Mouse (Mus musculus): ENCODE results near the gene Zfp654. TPM values are rescaled to one million over a fixed set of nuclear protein-coding genes. Genes with fewer than 3 reads are reported as not detected.
"Not testable (repeated sequence)": the region's sequence is repeated elsewhere in the genome, so short reads cannot be mapped to it uniquely, and the experiment has no call there.

Zfp654 gene
- polyA plus RNA-seq, 1 experiment, result 1.1 TPM

DNA sequence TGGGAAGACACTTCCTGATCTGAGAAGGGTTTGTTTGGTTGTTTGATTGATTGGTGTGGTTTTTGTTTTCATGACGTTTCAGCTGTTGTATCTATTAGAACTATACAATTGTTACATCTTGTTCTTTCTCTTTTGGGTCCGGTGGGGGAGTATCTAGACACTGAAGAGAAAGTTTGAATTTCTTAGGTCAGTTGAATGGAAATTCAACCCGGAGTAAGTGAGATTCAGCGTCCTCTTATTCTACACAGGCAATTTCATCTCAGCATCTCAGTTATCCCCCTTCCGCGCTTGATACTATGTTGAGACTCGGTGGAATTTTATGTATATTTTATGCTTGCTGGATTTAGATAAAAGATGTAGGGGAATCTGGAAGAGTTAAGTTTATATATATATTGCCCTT, 21.4 kb upstream of the Zfp654 start:
- Histone ChIP-seq H3K79me3 (ENCODE audit: low read depth) (no peaks in the 10 kb centered on the region), H3K4me3 (ENCODE audit: insufficient read depth, poor library complexity, severe bottlenecking) (peak overlapping the region; percentile 52), H3K27me3 (ENCODE audit: control insufficient read depth, insufficient read depth, insufficient read length) (no peaks in the 10 kb centered on the region), H3ac (ENCODE audit: control insufficient read depth, insufficient read length, low read depth) (no peak overlapping the region), H3K79me2 (ENCODE audit: control insufficient read depth, insufficient read depth) (no peaks in the 10 kb centered on the region), H3K36me3 (ENCODE audit: control insufficient read depth, insufficient read depth) (no peaks in the 10 kb centered on the region)
- TF ChIP-seq MAX (IDR thresholded peaks at IDR 0.05) (no peak), CEBPB (IDR thresholded peaks at IDR 0.05; ENCODE audit: low read depth) (no peak), CTCF (IDR thresholded peaks at IDR 0.05; ENCODE audit: control insufficient read depth, insufficient read depth, insufficient read length) (no peak), FOSL1 (IDR thresholded peaks at IDR 0.05; ENCODE audit: insufficient read depth, low read length, poor library complexity, severe bottlenecking) (no peak)

DNA sequence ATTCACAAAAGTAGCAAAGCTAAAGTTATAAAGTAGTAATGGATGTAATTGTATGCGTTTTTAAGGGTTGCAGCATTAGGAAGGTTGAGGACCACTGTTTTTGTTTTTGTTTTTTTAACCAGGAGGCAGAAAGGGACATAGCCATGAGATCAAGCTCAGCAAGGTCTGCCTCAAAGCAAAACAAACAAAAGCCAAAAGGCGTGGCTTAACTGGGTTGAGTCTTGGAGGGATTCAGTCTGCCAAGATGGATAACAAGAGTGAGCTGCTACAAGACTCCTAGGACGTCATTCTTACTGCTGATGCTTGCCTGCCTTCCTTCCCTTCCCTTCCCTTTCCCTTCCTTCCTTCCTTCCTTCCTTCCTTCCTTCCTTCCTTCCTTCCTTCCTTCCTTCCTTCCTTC, 20.8 kb upstream of the Zfp654 start:
- H3K79me2 ChIP-seq (ENCODE audit: control insufficient read depth, insufficient read depth), result no peaks in the 10 kb centered on the region
- H3K79me3 ChIP-seq (ENCODE audit: low read depth), result no peaks in the 10 kb centered on the region
- TF ChIP-seq USF1 (IDR thresholded peaks at IDR 0.05; ENCODE audit: low read depth) (no peak), MYOG (IDR thresholded peaks at IDR 0.05; ENCODE audit: control insufficient read depth, extremely low read depth, insufficient read length) (no peak), MAX (IDR thresholded peaks at IDR 0.05) (no peak), CEBPB (IDR thresholded peaks at IDR 0.05; ENCODE audit: low read depth) (no peak), FOSL1 (IDR thresholded peaks at IDR 0.05; ENCODE audit: insufficient read depth, low read length, poor library complexity, severe bottlenecking) (no peak), MYOD1 (IDR thresholded peaks at IDR 0.05; ENCODE audit: control insufficient read depth, insufficient read length, low read depth) (no peak), CTCF (IDR thresholded peaks at IDR 0.05; ENCODE audit: control insufficient read depth, insufficient read depth, insufficient read length) (no peak)
- no peak overlapping the region for H3ac ChIP-seq (ENCODE audit: control insufficient read depth, insufficient read length, low read depth)
- no peaks in the 10 kb centered on the region for H3K27me3 ChIP-seq (ENCODE audit: control insufficient read depth, insufficient read depth, insufficient read length)
- H3K36me3 ChIP-seq (ENCODE audit: control insufficient read depth, insufficient read depth), result no peaks in the 10 kb centered on the region
- no peak overlapping the region for H3K4me3 ChIP-seq (ENCODE audit: insufficient read depth, poor library complexity, severe bottlenecking)

DNA sequence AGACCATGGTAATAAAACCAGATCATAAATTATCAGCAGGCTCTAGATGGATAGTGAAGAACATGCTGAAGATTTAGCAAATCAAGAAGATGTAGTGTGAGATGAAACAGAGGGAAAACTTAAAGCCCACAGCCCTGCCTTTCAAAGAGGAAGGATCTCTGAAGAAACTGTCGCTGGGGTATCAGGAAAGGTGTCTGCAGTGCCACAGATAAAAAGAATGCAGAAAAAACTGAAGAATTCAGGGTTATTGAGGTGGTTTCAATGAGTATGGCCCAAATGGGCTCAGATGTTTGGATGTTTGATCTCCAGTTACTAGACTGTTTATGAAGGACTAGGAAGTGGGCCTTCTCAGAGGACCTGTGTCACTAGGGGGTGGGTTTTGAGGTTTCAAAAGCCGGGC, 18.2 kb upstream of the Zfp654 start:
- no peak overlapping the region for H3K4me3 ChIP-seq (ENCODE audit: insufficient read depth, poor library complexity, severe bottlenecking)
- no peaks in the 10 kb centered on the region for H3K79me2 ChIP-seq (ENCODE audit: control insufficient read depth, insufficient read depth)
- no peak for TF ChIP-seq MAX (IDR thresholded peaks at IDR 0.05)
- no peak for TF ChIP-seq MYOD1 (IDR thresholded peaks at IDR 0.05; ENCODE audit: control insufficient read depth, insufficient read length, low read depth)
- TF ChIP-seq USF1 (IDR thresholded peaks at IDR 0.05; ENCODE audit: low read depth), result no peak
- TF ChIP-seq FOSL1 (IDR thresholded peaks at IDR 0.05; ENCODE audit: insufficient read depth, low read length, poor library complexity, severe bottlenecking), result no peak
- no peak for TF ChIP-seq CEBPB (IDR thresholded peaks at IDR 0.05; ENCODE audit: low read depth)
- TF ChIP-seq MYOG (IDR thresholded peaks at IDR 0.05; ENCODE audit: control insufficient read depth, extremely low read depth, insufficient read length), result no peak
- no peak for TF ChIP-seq CTCF (IDR thresholded peaks at IDR 0.05; ENCODE audit: control insufficient read depth, insufficient read depth, insufficient read length)
- H3K79me3 ChIP-seq (ENCODE audit: low read depth), result no peaks in the 10 kb centered on the region
- H3ac ChIP-seq (ENCODE audit: control insufficient read depth, insufficient read length, low read depth), result no peak overlapping the region
- no peaks in the 10 kb centered on the region for H3K27me3 ChIP-seq (ENCODE audit: control insufficient read depth, insufficient read depth, insufficient read length)
- H3K36me3 ChIP-seq (ENCODE audit: control insufficient read depth, insufficient read depth), result no peaks in the 10 kb centered on the region

DNA sequence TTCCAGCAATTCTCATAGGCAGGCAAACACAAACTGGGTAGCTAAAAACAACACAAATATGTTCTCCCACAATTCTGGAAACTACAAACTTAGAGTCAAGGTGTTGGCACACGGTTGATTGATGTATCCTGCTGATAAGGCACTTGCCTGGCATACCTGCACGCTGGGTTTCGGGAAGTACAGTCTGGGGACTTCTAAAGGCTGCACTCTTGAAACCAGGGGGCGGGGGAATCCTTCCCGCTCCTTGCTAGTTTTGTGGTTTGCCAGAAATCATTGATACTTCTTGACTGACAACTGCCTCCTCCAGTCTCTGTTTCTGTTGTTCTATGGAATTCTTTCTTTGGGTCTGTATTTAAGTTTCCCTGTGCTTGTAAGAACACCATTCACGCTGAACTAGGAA, 17.2 kb upstream of the Zfp654 start:
- Histone ChIP-seq H3K79me3 (ENCODE audit: low read depth) (no peaks in the 10 kb centered on the region), H3K27me3 (ENCODE audit: control insufficient read depth, insufficient read depth, insufficient read length) (no peaks in the 10 kb centered on the region), H3ac (ENCODE audit: control insufficient read depth, insufficient read length, low read depth) (no peak overlapping the region), H3K4me3 (ENCODE audit: insufficient read depth, poor library complexity, severe bottlenecking) (no peak overlapping the region), H3K36me3 (ENCODE audit: control insufficient read depth, insufficient read depth) (no peaks in the 10 kb centered on the region), H3K79me2 (ENCODE audit: control insufficient read depth, insufficient read depth) (no peaks in the 10 kb centered on the region)
- TF ChIP-seq CTCF (IDR thresholded peaks at IDR 0.05; ENCODE audit: control insufficient read depth, insufficient read depth, insufficient read length), result no peak
- no peak for TF ChIP-seq USF1 (IDR thresholded peaks at IDR 0.05; ENCODE audit: low read depth)
- TF ChIP-seq MYOG (IDR thresholded peaks at IDR 0.05; ENCODE audit: control insufficient read depth, extremely low read depth, insufficient read length), result no peak
- no peak for TF ChIP-seq CEBPB (IDR thresholded peaks at IDR 0.05; ENCODE audit: low read depth)
- no peak for TF ChIP-seq FOSL1 (IDR thresholded peaks at IDR 0.05; ENCODE audit: insufficient read depth, low read length, poor library complexity, severe bottlenecking)
- no peak for TF ChIP-seq MAX (IDR thresholded peaks at IDR 0.05)
- TF ChIP-seq MYOD1 (IDR thresholded peaks at IDR 0.05; ENCODE audit: control insufficient read depth, insufficient read length, low read depth), result no peak

DNA sequence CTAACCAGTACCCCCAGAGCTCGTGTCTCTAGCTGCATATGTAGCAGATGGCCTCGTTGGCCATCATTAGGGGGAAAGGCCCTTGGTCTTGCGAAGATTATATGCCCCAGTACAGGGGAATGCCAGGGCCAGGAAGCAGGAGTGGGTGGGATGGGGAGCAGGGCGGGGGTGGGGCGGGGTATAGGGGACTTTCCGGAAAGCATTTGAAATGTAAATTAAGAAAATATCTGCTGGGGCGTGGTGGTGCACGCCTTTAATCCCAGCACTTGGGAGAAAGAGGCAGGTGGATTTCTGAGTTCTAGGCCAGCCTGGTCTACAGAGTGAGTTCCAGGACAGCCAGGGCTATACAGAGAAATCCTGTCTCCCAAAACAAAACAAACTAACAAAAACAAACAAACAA, 14.4 kb upstream of the Zfp654 start:
- H3K36me3 ChIP-seq (ENCODE audit: control insufficient read depth, insufficient read depth), result not testable (repeated sequence)

DNA sequence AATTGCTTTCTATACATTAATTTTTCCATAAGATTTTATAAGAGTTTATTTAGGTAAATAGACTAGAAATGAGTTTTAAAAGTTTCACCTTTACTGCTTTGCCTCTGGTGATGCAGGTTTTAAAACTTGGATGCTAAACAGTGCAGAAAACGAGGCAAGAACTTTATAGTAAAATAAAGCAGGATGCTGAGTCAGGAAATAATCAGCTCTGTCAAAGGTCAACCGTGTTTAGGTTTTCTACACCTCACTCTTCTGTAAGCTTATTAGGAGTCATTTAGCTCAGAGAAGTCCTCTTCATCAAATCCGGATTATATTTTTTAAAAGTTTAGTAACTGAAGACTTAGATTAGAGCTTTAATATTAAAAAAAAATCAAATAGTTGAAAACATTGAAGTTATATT, 5.5 kb upstream of the Zfp654 start:
- peaks cover 53% of the 10 kb centered on the region for H3K79me2 ChIP-seq (ENCODE audit: control insufficient read depth, insufficient read depth)
- TF ChIP-seq USF1 (IDR thresholded peaks at IDR 0.05; ENCODE audit: low read depth) (no peak), MYOG (IDR thresholded peaks at IDR 0.05; ENCODE audit: control insufficient read depth, extremely low read depth, insufficient read length) (no peak), FOSL1 (IDR thresholded peaks at IDR 0.05; ENCODE audit: insufficient read depth, low read length, poor library complexity, severe bottlenecking) (no peak), MYOD1 (IDR thresholded peaks at IDR 0.05; ENCODE audit: control insufficient read depth, insufficient read length, low read depth) (no peak), CTCF (IDR thresholded peaks at IDR 0.05; ENCODE audit: control insufficient read depth, insufficient read depth, insufficient read length) (no peak), MAX (IDR thresholded peaks at IDR 0.05) (no peak), CEBPB (IDR thresholded peaks at IDR 0.05; ENCODE audit: low read depth) (no peak)
- peaks cover 37% of the 10 kb centered on the region for H3K79me3 ChIP-seq (ENCODE audit: low read depth)
- no peaks in the 10 kb centered on the region for H3K27me3 ChIP-seq (ENCODE audit: control insufficient read depth, insufficient read depth, insufficient read length)
- no peak overlapping the region for H3ac ChIP-seq (ENCODE audit: control insufficient read depth, insufficient read length, low read depth)
- peaks cover 52% of the 10 kb centered on the region for H3K36me3 ChIP-seq (ENCODE audit: control insufficient read depth, insufficient read depth)
- H3K4me3 ChIP-seq (ENCODE audit: insufficient read depth, poor library complexity, severe bottlenecking), result no peak overlapping the region

More for the DNA sequence above, 14.4 kb upstream of the Zfp654 start:
- not testable (repeated sequence) for H3K79me2 ChIP-seq (ENCODE audit: control insufficient read depth, insufficient read depth); H3ac ChIP-seq (ENCODE audit: control insufficient read depth, insufficient read length, low read depth); H3K4me3 ChIP-seq (ENCODE audit: insufficient read depth, poor library complexity, severe bottlenecking); H3K27me3 ChIP-seq (ENCODE audit: control insufficient read depth, insufficient read depth, insufficient read length); H3K79me3 ChIP-seq (ENCODE audit: low read depth)
